Mouse (Mus musculus) heart, embryonic 11.5 days (tissue): ENCODE data around the gene Trp53. TPM values are rescaled to one million over a fixed set of nuclear protein-coding genes. Genes with fewer than 3 reads are reported as not detected.
A peak's percentile ranks its signal among the peaks of the same experiment; 100 is the strongest.
"Not testable (repeated sequence)": the region's sequence is repeated elsewhere in the genome, so short reads cannot be mapped to it uniquely, and the experiment has no call there.

Experiments
- ATAC-seq: fragments of 200-750 bp; cut with Nextera tagmentation; replicated peaks from 2 replicates; pipeline ENCODE4 v1.8.0; 2017; ENCODE audit warnings: moderate library complexity; ENCODE audit not compliant: insufficient number of reproducible peaks, low FRiP score, low TSS enrichment
- H3K27ac ChIP-seq: fragments of 300-500 bp; sonication (generic); 2 replicates; pipeline ENCODE4 v1.5.1; 2014; ENCODE audit warnings: mild to moderate bottlenecking, low read depth, low read length
- H3K27me3 ChIP-seq: fragments of 300-500 bp; sonication (generic); 2 replicates; pipeline ENCODE4 v1.6.1; 2014; ENCODE audit warnings: mild to moderate bottlenecking, low read length, mixed read lengths; ENCODE audit not compliant: control insufficient read depth, insufficient read depth
- H3K36me3 ChIP-seq: fragments of 300-500 bp; sonication (generic); 2 replicates; pipeline ENCODE4 v1.6.1; 2014; ENCODE audit warnings: mild to moderate bottlenecking, low read length, moderate library complexity, mixed read lengths; ENCODE audit not compliant: control insufficient read depth, insufficient read depth
- H3K4me1 ChIP-seq: fragments of 300-500 bp; sonication (generic); 2 replicates; pipeline ENCODE4 v1.6.1; 2014; ENCODE audit warnings: low read length; ENCODE audit not compliant: control insufficient read depth, insufficient read depth
- H3K4me2 ChIP-seq: fragments of 300-500 bp; sonication (generic); 2 replicates; pipeline ENCODE4 v1.6.1; 2014; ENCODE audit warnings: mild to moderate bottlenecking, moderate library complexity
- H3K4me3 ChIP-seq: fragments of 300-500 bp; sonication (generic); 2 replicates; pipeline ENCODE4 v1.5.1; 2014; ENCODE audit warnings: low read depth, low read length
- H3K9ac ChIP-seq: fragments of 300-500 bp; sonication (generic); 2 replicates; pipeline ENCODE4 v1.6.1; 2014; ENCODE audit warnings: mild to moderate bottlenecking, low read depth, low read length, moderate library complexity
- H3K9me3 ChIP-seq: fragments of 300-500 bp; sonication (generic); replicated peaks from 2 replicates; pipeline ENCODE4 v1.6.1; 2016; ENCODE audit warnings: low read length; ENCODE audit not compliant: control insufficient read depth
- WGBS: fragments of 180-500 bp; shearing (Covaris S2); extraction: QIAGEN DNeasy Blood & Tissue Kit; methylation state at CpG from one replicate; pipeline ENCODE4 v1.1.7; 2014; ENCODE audit not compliant: insufficient replicate concordance; 5-methylcytosine and 5-hydroxymethylcytosine counted together
- polyA plus RNA-seq: library from polyadenylated mRNA; unstranded; fragments of >200 nt; fragmentation: Nextera tagmentation; extraction: Ambion mirVana; gene quantifications from 2 replicates; pipeline ENCODE4 v1.2.1, GENCODE M21; 2014

Gene Trp53
- polyA plus RNA-seq, 1 experiment from 2014 or later, result 107 TPM

DNA sequence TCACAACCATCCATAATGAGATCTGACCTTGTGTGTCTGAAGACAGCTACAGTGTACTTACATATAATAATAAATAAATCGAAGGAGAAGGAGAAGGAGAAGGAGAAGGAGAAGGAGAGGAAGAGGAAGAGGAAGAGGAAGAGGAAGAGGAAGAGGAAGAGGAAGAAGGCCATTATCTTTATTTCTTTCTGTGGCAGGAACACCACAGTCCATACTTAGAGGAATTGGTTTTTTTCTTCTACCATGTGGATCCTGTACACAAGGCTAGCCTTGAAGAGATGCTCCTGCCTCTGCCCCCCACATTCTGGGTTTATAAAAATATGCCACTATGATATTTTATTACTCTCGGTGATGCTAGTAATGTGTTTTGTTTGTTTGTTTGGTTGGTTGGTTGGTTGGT lies 26.7 kb downstream of the Trp53 start:
- Histone ChIP-seq H3K4me1 (peaks cover 17% of the 10 kb centered on the region), H3K36me3 (no peaks in the 10 kb centered on the region), H3K9me3 (no peaks in the 10 kb centered on the region), H3K27ac (no peak overlapping the region), H3K27me3 (no peaks in the 10 kb centered on the region), H3K9ac (no peak overlapping the region), H3K4me2 (no peak overlapping the region), H3K4me3 (no peak overlapping the region)
- WGBS, result 81% methylated on average over 2 of the region's 2 CpGs
- no peak for ATAC-seq

DNA sequence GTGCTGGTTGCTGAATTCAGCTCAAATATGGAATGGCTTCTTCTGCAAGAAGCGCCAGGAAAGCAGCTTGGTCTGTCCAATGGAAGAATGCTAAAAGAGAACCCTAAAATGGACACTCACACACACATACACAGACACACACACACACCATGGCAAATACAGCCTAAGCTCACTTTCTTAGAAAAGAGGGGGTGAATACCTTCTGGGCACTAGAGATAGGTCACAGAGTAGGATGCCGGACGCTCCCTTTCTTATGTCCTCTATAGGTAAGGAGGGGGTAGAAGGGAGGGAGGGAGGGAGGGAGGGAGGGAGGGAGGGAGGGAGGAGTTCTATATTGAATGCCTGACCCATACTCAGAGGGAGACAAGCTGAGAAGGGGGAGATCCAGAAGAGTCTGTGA lies 28.4 kb downstream of the Trp53 start:
- Histone ChIP-seq H3K4me3 (no peak overlapping the region), H3K4me1 (peaks cover 10% of the 10 kb centered on the region; the same call in 1 of the 2 replicates), H3K9me3 (no peaks in the 10 kb centered on the region), H3K4me2 (no peak overlapping the region), H3K36me3 (no peaks in the 10 kb centered on the region), H3K27ac (no peak overlapping the region; the same call in 1 of the 2 replicates), H3K27me3 (no peaks in the 10 kb centered on the region), H3K9ac (no peak overlapping the region)
- no peak for ATAC-seq
- WGBS, result 76% methylated on average over 3 of the region's 3 CpGs

- Histone ChIP-seq H3K9ac (no peak overlapping the region), H3K27ac (no peak overlapping the region; the same call in 1 of the 2 replicates), H3K36me3 (no peaks in the 10 kb centered on the region), H3K4me1 (peaks cover 8% of the 10 kb centered on the region; the same call in 1 of the 2 replicates), H3K27me3 (no peaks in the 10 kb centered on the region), H3K4me3 (no peak overlapping the region), H3K4me2 (no peak overlapping the region), H3K9me3 (no peaks in the 10 kb centered on the region)
- 40% methylated on average over 7 of the region's 7 CpGs for WGBS
- no peak for ATAC-seq
Measured at GRCm38 (mm10) chr11:69609416-69609815, 29.3 kb downstream of the Trp53 start.

GRCm38 (mm10) chr11:69610899-69611298 lies 30.7 kb downstream of the Trp53 start:
- H3K36me3 ChIP-seq, result no peaks in the 10 kb centered on the region
- H3K27ac ChIP-seq, result no peak overlapping the region
- 48% methylated on average over 4 of the region's 4 CpGs for WGBS
- no peak overlapping the region; the same call in 1 of the 2 replicates for H3K4me2 ChIP-seq
- H3K27me3 ChIP-seq, result no peaks in the 10 kb centered on the region
- no peak for ATAC-seq
- 0 out of 2 replicates have a peak overlapping the region, but pooled peaks have one; percentile 16 for H3K9ac ChIP-seq
- no peak overlapping the region for H3K4me3 ChIP-seq
- peaks cover 6% of the 10 kb centered on the region; the same call in 1 of the 2 replicates for H3K4me1 ChIP-seq
- H3K9me3 ChIP-seq, result no peaks in the 10 kb centered on the region

GRCm38 (mm10) chr11:69613553-69614256 lies 33.5 kb downstream of the Trp53 start:
- H3K27me3 ChIP-seq, result no peaks in the 10 kb centered on the region
- peak overlapping the region; percentile 69 for H3K9ac ChIP-seq
- ATAC-seq, result no peak
- WGBS, result 7% methylated on average over 19 of the region's 19 CpGs
- peak overlapping the region; percentile 57 for H3K4me2 ChIP-seq
- H3K27ac ChIP-seq, result no peak overlapping the region
- peak overlapping the region; percentile 23; the same call in 1 of the 2 replicates for H3K4me3 ChIP-seq
- peaks cover 8% of the 10 kb centered on the region; the same call in 1 of the 2 replicates for H3K4me1 ChIP-seq
- H3K36me3 ChIP-seq, result no peaks in the 10 kb centered on the region
- H3K9me3 ChIP-seq, result no peaks in the 10 kb centered on the region

- not testable (repeated sequence) for H3K9me3 ChIP-seq, H3K36me3 ChIP-seq, H3K4me3 ChIP-seq, H3K27ac ChIP-seq, H3K4me1 ChIP-seq, ATAC-seq, H3K9ac ChIP-seq, H3K27me3 ChIP-seq
- 56% methylated on average over 11 of the region's 11 CpGs for WGBS
- peak overlapping the region; percentile 57 for H3K4me2 ChIP-seq
Measured at GRCm38 (mm10) chr11:69614257-69614588, 34.1 kb downstream of the Trp53 start.

- Histone ChIP-seq H3K27me3 (no peaks in the 10 kb centered on the region), H3K4me1 (peaks cover 12% of the 10 kb centered on the region), H3K27ac (no peak overlapping the region), H3K4me3 (no peak overlapping the region), H3K9ac (no peak overlapping the region), H3K9me3 (no peaks in the 10 kb centered on the region), H3K4me2 (no peak overlapping the region; the same call in 1 of the 2 replicates), H3K36me3 (no peaks in the 10 kb centered on the region)
- no peak for ATAC-seq
- WGBS, result 40% methylated on average over 10 of the region's 10 CpGs
Measured at GRCm38 (mm10) chr11:69616781-69617180, 36.6 kb downstream of the Trp53 start.

DNA sequence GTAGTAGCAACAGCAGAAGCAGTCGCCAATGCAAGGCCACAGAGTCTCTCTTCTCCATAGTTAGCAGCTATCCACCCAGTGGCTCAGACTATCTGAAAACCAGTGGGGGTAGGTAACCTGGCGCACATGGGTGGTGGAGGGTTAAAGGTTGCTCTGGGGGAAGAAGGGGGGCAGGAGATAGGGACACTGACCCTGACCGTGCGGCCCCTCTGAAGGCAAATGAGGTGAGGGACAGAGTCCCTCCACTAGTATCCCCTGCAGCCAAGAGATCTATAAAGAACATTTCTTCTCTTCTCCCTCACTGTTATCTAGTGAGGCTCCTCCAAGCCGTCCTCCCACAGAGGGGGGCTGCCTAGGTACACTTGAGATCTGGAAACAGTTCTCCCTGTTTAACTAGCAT lies 37.6 kb downstream of the Trp53 start, which contains the start of gene Shbg:
Gene Shbg, minus strand, starts transcription at position 101 of the 400 bp plus-strand sequence.
- Histone ChIP-seq H3K9ac (0 out of 2 replicates have a peak within 1 kb of the TSS, but pooled peaks have one; percentile 43), H3K4me2 (no peak within 1 kb of the TSS; the same call in 1 of the 2 replicates), H3K4me3 (no peak within 1 kb of the TSS), H3K9me3 (no peaks in the 10 kb centered on the region), H3K27me3 (no peaks in the 10 kb centered on the region), H3K36me3 (no peaks in the 10 kb centered on the region), H3K27ac (no peak within 1 kb of the TSS), H3K4me1 (peaks cover 18% of the 10 kb centered on the region)
- ATAC-seq, result no peak
- WGBS, result 57% methylated on average over 5 of the region's 5 CpGs
